Mouse (Mus musculus) MEL (cell line): Measurements from ENCODE around the gene Kctd14.

Source experiments
- CTCF ChIP-seq, 3 experiments: IDR thresholded peaks in 2 of 3; conservative IDR thresholded peaks in 1 of 3; 2 replicates each; pipeline ENCODE4 v1.5.1; 2011 to 2012; ENCODE audit warnings: low read length in 3 of 3, low read depth in 2 of 3, mild to moderate bottlenecking in 2 of 3, improper control_type of control experiment in 1 of 3, inconsistent platforms in 1 of 3, mixed read lengths in 1 of 3, moderate library complexity in 1 of 3; ENCODE audit not compliant: control insufficient read depth in 1 of 3, insufficient read depth in 1 of 3, poor library complexity in 1 of 3, severe bottlenecking in 1 of 3
- EP300 ChIP-seq, 2 experiments: IDR thresholded peaks; 2 replicates each; pipeline ENCODE4 v1.6.1; 2011; ENCODE audit warnings: improper control_type of control experiment in 2 of 2, low read length in 2 of 2, low read depth in 1 of 2, mild to moderate bottlenecking in 1 of 2
- MYC ChIP-seq: IDR thresholded peaks from 2 replicates; pipeline ENCODE4 v1.6.1; 2011; ENCODE audit warnings: low read depth, mild to moderate bottlenecking, low read length, improper control_type of control experiment, moderate library complexity
- POLR2AphosphoS2 ChIP-seq: IDR thresholded peaks from 2 replicates; pipeline ENCODE4 v1.6.1; 2011; ENCODE audit warnings: low read length, improper control_type of control experiment
- RAD21 ChIP-seq: IDR thresholded peaks from 2 replicates; pipeline ENCODE4 v1.6.1; 2011; ENCODE audit warnings: mild to moderate bottlenecking, low read depth, low read length, improper control_type of control experiment
- TCF12 ChIP-seq: IDR thresholded peaks from 2 replicates; pipeline ENCODE4 v1.6.1; 2014; ENCODE audit warnings: low read depth, mild to moderate bottlenecking, inconsistent platforms, low read length, improper control_type of control experiment, moderate library complexity
- ZC3H11A ChIP-seq: IDR thresholded peaks from 2 replicates; pipeline ENCODE4 v1.6.1; 2012; ENCODE audit warnings: low read depth, mild to moderate bottlenecking, inconsistent platforms, low read length, improper control_type of control experiment
- ZNF384 ChIP-seq: IDR thresholded peaks from 2 replicates; pipeline ENCODE4 v1.6.1; 2012; ENCODE audit warnings: low read depth, mild to moderate bottlenecking, inconsistent platforms, low read length, improper control_type of control experiment

GRCm38 (mm10) chr7:97473001-97473400, 21.9 kb downstream of the Kctd14 start:
- TF ChIP-seq CTCF (IDR thresholded peaks at IDR 0.05 in 2 of 3, conservative IDR thresholded peaks at IDR 0.05 in 1 of 3; ENCODE audit: control insufficient read depth in 1 of 3, insufficient read depth in 1 of 3, low read depth in 2 of 3, low read length in 3 of 3, poor library complexity in 1 of 3, severe bottlenecking in 1 of 3) (no peak), RAD21 (no peak), TCF12 (no peak), MYC (no peak), ZC3H11A (no peak), EP300 (IDR thresholded peaks at IDR 0.05; ENCODE audit: low read depth in 1 of 2, low read length in 2 of 2) (no peak), ZNF384 (no peak), POLR2AphosphoS2 (no peak)
